Mouse (Mus musculus) ES-E14 (cell line): ENCODE results near the gene Sorcs3. TPM values are rescaled to one million over a fixed set of nuclear protein-coding genes. Genes with fewer than 3 reads are reported as not detected.

Source experiments
- DNase-seq: peaks from one replicate; pipeline ENCODE4 v3.0.0-alpha.2; 2013; ENCODE audit warnings: low read depth, low spot score
- H3K27ac ChIP-seq: 2 replicates; pipeline ENCODE4 v1.5.1; 2012; ENCODE audit warnings: low read depth, mild to moderate bottlenecking, low read length, moderate library complexity, mixed read lengths; ENCODE audit not compliant: poor library complexity, insufficient read depth, severe bottlenecking
- H3K36me3 ChIP-seq: 2 replicates; pipeline ENCODE4 v1.6.1; 2012; ENCODE audit warnings: mild to moderate bottlenecking, low read length, moderate library complexity, mixed read lengths; ENCODE audit not compliant: control insufficient read depth, poor library complexity, insufficient read depth, severe bottlenecking
- H3K4me1 ChIP-seq, 2 experiments: fragments of 150-350 bp in 1 of 2; sonication (generic) in 1 of 2; 2 replicates each; pipeline ENCODE4 v1.6.1; 2012; ENCODE audit warnings: low read length in 2 of 2, mild to moderate bottlenecking in 1 of 2, mixed read lengths in 1 of 2; ENCODE audit not compliant: control insufficient read depth in 2 of 2, insufficient read depth in 2 of 2, poor library complexity in 1 of 2
- H3K4me3 ChIP-seq, 2 experiments: fragments of 150-350 bp in 1 of 2; sonication (generic) in 1 of 2; 2 replicates each; pipeline ENCODE4 v1.5.1; 2012; ENCODE audit warnings: low read length in 2 of 2, low read depth in 1 of 2, mild to moderate bottlenecking in 1 of 2, mixed read lengths in 1 of 2; ENCODE audit not compliant: insufficient read depth in 1 of 2, poor library complexity in 1 of 2, severe bottlenecking in 1 of 2
- H3K9ac ChIP-seq: 2 replicates; pipeline ENCODE4 v1.6.1; 2012; ENCODE audit warnings: low read depth, mild to moderate bottlenecking, low read length, mixed read lengths; ENCODE audit not compliant: poor library complexity, insufficient read depth, severe bottlenecking
- H3K9me3 ChIP-seq: fragments of 150-350 bp; sonication (generic); 2 replicates; pipeline ENCODE4 v1.6.1; 2012; ENCODE audit warnings: low read depth, mild to moderate bottlenecking, low read length; ENCODE audit not compliant: control insufficient read depth, insufficient read depth
- CHD2 ChIP-seq: IDR thresholded peaks from 2 replicates; pipeline ENCODE4 v1.6.1; 2014; ENCODE audit warnings: mild to moderate bottlenecking, low read depth, low read length, inconsistent platforms
- HCFC1 ChIP-seq: IDR thresholded peaks from 2 replicates; pipeline ENCODE4 v1.6.1; 2012; ENCODE audit warnings: low read length, inconsistent platforms, borderline replicate concordance; ENCODE audit not compliant: insufficient read depth
- MAFK ChIP-seq: IDR thresholded peaks from 2 replicates; pipeline ENCODE4 v1.6.1; 2014; ENCODE audit warnings: mild to moderate bottlenecking, low read depth, low read length, inconsistent platforms; ENCODE audit not compliant: insufficient read depth
- ZC3H11A ChIP-seq: IDR thresholded peaks from 2 replicates; pipeline ENCODE4 v1.6.1; 2012; ENCODE audit warnings: low read depth, mild to moderate bottlenecking, inconsistent platforms, low read length, borderline replicate concordance
- ZNF384 ChIP-seq: IDR thresholded peaks from 2 replicates; pipeline ENCODE4 v1.6.1; 2012; ENCODE audit warnings: low read depth, low read length, inconsistent platforms
- in situ Hi-C, 2 experiments: fragments of 600-800 bp; cut with MboI; formaldehyde crosslinking; loops; one replicate each; pipeline ENCODE4 v1.15.1; 2025; ENCODE audit warnings: low sequenced_read_pairs in 2 of 2, inconsistent platforms in 1 of 2; ENCODE audit not compliant: unreplicated experiment in 2 of 2
- total RNA-seq: library from RNA; depleted of rRNA; stranded (reverse); fragments of 300-350 nt; gene quantifications from 2 replicates; pipeline ENCODE4 v1.2.3, GENCODE M21; 2012; rRNA removed

The Sorcs3 gene
- total RNA-seq, result 0.05 TPM in 1 of 2 replicates, not detected in the other

GRCm38 (mm10) chr19:48205929-48206814 is at the start of gene Sorcs3:
Gene Sorcs3 (plus strand): TSS chr19:48206025.
- no peaks in the 10 kb centered on the region for H3K9me3 ChIP-seq
- TF ChIP-seq ZNF384 (no peak), CHD2 (no peak), MAFK (no peak)
- in situ Hi-C loops, result no loop called here
- H3K4me1 ChIP-seq, result peaks cover 2 to 6% of the 10 kb centered on the region in 2 experiments; a peak in 1 of 4 replicates
- no peaks in the 10 kb centered on the region for H3K36me3 ChIP-seq
- H3K4me3 ChIP-seq, result peak within 1 kb of the TSS; percentile 60 to 66
- no peak within 1 kb of the TSS for H3K9ac ChIP-seq
- no peak within 1 kb of the TSS for H3K27ac ChIP-seq
- DNase-seq, result no peak

- in situ Hi-C loops, result no loop called here
- Histone ChIP-seq H3K27ac (no peak overlapping the region), H3K4me1 (no peaks in the 10 kb centered on the region), H3K4me3 (no peak overlapping the region), H3K36me3 (no peaks in the 10 kb centered on the region), H3K9ac (no peak overlapping the region), H3K9me3 (no peaks in the 10 kb centered on the region)
- DNase-seq, result no peak
- no peak for TF ChIP-seq MAFK
Measured at GRCm38 (mm10) chr19:48165341-48165740, 40.5 kb upstream of the Sorcs3 start.

DNA sequence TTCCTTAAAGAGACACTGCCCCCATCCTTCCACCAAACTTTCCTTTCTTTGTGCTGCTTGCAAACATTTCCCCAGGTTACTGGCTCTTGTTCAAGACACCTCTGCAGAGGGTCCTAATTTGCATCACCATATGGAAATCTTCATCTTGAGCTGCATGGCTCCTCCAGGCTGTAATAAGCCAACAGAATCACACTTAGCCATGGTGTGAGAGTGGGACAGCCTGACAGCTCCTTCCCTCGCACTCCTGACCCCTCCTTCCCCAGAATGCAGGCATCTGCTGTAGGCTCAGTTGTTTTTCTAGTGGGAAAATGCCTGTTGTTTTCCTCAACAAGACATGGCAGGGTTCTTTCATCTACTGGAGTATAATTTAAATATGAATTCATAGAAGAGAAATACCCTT is 38.7 kb upstream of the Sorcs3 start:
- TF ChIP-seq MAFK (no peak), ZC3H11A (no peak), HCFC1 (no peak), ZNF384 (no peak), CHD2 (no peak)
- H3K27ac ChIP-seq, result no peak overlapping the region
- no peak overlapping the region for H3K4me3 ChIP-seq
- H3K36me3 ChIP-seq, result no peaks in the 10 kb centered on the region
- no peaks in the 10 kb centered on the region for H3K4me1 ChIP-seq
- no peak for DNase-seq
- H3K9me3 ChIP-seq, result no peaks in the 10 kb centered on the region
- no peak overlapping the region for H3K9ac ChIP-seq
- in situ Hi-C loops, result no loop called here

DNA sequence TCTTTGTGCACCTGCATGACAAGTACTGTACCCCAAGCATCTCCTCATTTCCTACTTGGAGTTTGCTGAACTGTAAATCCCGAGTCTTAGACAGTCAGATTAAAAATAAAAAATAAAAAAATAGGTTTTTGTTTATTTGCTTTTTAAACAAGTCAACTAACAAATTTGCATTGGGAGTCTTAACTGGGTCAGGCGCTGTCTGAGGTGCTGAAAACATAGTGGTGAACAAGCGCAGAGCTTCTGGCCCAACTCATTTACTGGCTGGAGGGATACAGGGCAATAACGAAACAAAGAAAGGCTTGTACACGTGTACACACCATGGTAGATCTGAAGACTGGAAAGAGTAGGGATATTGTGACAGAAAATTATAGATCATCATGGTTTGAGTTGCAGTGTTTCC is 37.5 kb upstream of the Sorcs3 start:
- Histone ChIP-seq H3K9me3 (no peaks in the 10 kb centered on the region), H3K4me1 (no peaks in the 10 kb centered on the region), H3K4me3 (no peak overlapping the region), H3K36me3 (no peaks in the 10 kb centered on the region), H3K9ac (no peak overlapping the region), H3K27ac (no peak overlapping the region)
- in situ Hi-C loops, result no loop called here
- no peak for TF ChIP-seq ZC3H11A
- TF ChIP-seq CHD2, result no peak
- TF ChIP-seq MAFK, result no peak
- TF ChIP-seq HCFC1, result no peak
- TF ChIP-seq ZNF384, result no peak
- peak; percentile 35 for DNase-seq

GRCm38 (mm10) chr19:48174717-48175116 is 31.1 kb upstream of the Sorcs3 start:
- Histone ChIP-seq H3K27ac (no peak overlapping the region), H3K4me1 (no peaks in the 10 kb centered on the region), H3K36me3 (no peaks in the 10 kb centered on the region), H3K4me3 (no peak overlapping the region), H3K9ac (no peak overlapping the region), H3K9me3 (no peaks in the 10 kb centered on the region)
- TF ChIP-seq MAFK, result no peak
- no peak for TF ChIP-seq ZNF384
- TF ChIP-seq ZC3H11A, result no peak
- no peak for TF ChIP-seq HCFC1
- TF ChIP-seq CHD2, result no peak
- DNase-seq, result peak; percentile 11
- in situ Hi-C loops, result no loop called here
